Mouse (Mus musculus): ENCODE measurements around the gene Fap.

Fap gene

DNA sequence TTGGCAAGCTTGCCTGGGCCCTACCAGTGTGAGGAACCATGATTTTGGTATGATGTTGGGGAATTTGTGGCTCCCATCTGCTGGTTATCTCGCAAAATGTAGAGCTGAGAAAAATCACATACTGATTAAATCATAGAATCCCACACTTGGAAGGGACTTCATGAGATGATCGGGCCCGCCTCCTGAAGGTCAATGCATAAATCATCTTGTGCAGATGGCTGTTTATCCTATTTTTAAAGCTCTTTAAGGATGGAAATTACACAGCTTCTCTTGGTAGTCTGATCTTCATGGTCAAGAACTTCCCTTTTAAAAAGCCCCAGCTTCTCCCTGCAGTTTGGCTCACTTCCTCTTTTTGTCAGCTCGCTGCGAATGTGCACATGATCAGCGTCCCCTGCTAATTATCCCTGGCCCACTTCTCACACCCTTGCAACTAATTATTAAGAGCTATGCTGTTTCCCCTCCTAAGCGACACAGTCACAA is 113.6 kb downstream of the Fap start:
- DNase-seq (ENCODE audit: low read depth, low spot score), result no peak

DNA sequence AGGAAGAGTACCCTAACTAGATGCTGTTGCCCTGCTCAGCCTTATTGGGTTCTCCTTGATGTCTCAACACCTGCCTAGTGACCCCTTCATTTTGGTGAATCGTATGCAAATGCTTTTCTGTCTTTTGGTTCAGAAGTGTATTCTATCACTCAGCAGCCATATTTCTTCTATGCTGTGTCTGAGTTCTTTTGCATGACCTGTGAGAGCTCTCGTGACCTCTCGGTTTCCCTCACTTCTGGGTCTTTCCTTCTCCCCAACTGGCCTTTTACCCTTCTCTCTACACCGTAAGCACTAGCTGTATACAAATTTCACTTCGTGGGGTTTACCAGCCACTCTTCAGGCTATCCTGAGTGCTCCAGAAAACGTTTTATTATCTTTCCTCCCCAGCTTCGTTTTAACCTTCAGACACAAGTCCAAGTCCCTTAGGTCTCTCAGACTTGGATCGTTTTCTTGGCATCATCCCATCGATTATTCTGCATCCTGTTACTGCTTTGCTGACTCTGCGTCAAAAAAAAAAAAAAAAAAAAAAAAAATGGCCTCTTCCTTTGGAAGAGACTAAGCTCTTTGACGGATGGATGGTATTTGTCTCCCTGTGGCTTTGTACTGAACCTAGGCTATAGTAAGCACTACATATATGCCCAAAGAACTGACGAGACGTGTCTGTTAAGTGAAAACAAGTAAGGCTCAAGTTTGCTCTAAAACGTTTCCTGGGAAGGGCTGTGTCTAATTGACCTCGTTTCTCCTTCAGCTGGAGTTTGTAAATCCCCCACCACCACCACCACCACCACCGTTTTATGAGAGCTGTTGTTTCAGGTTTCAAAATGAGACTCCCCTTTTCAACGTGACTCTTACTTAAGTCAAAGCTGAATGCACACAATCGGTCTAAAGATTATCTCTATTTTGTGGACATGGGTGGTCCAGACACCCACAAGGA is 114.4 kb downstream of the Fap start:
- DNase-seq (ENCODE audit: low read depth, low spot score), result no peak

DNA sequence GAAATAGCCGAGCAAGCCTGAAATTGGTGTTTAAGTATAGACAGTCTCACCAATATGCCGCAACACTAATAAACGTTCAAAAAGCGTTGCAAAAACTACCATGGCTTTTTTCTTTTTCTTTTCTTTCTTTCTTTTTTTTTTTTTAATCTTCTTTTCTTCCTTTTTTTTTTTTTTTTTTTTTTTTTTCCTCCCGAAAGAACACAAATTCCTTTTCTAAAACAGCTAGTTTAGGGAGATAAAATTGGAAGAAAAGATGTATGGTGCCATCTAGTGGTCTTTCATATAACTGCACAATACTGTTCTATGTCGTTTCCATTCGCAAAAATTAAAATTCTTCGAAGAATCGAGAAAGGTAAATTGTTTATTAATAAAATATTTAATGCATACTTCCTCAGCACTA is 115.8 kb downstream of the Fap start:
- DNase-seq (ENCODE audit: low read depth, low spot score), result peak; percentile 20

DNA sequence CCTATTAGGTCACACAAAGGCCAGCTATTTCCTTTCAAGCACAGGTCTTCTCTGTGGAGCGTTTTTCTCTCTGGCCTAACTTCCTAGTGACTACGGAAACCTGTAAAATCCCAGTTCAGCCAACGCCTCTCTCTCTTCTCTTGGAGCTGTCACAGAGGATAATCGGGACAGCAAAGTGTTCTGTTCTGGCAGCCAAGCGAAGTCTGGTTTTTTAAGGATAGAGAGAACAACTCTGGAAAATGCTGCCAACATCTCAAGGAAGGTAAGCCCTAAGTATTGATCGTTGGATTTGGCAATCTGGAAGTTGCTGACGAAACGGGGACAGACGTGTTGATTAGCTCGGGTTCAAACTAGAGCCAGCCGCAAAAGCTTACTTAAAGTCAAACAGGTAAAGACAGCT is 118.9 kb downstream of the Fap start:
- no peak for DNase-seq (ENCODE audit: low read depth, low spot score)

DNA sequence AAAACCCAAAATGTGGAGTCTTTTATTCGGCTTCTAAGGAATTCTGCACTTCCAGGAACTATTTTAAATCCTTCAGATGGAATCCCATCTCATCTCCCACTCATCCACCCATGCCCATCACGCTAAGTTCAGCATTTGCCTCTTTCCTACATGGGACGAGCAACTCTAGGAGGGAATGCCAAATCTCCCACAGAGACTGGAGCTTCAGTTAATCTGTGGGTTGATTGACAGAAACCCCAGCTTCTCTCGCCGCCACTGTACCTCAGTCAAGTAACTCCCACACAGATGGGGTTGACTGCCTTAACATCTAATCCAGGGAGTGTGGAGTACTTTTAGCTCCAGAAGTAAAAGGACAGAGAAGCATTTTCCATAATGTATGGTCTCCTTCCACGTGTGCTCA is 119.8 kb downstream of the Fap start:
- no peak for DNase-seq (ENCODE audit: low read depth, low spot score)
